Mouse (Mus musculus) cerebellum, postnatal 25 days (tissue): ENCODE results near the gene Syt7.

Experiments
- DNase-seq, 2 experiments: peaks; one replicate each; pipeline ENCODE4 v3.0.0; 2021; ENCODE audit warnings: mixed read lengths in 2 of 2

The Syt7 gene

DNA sequence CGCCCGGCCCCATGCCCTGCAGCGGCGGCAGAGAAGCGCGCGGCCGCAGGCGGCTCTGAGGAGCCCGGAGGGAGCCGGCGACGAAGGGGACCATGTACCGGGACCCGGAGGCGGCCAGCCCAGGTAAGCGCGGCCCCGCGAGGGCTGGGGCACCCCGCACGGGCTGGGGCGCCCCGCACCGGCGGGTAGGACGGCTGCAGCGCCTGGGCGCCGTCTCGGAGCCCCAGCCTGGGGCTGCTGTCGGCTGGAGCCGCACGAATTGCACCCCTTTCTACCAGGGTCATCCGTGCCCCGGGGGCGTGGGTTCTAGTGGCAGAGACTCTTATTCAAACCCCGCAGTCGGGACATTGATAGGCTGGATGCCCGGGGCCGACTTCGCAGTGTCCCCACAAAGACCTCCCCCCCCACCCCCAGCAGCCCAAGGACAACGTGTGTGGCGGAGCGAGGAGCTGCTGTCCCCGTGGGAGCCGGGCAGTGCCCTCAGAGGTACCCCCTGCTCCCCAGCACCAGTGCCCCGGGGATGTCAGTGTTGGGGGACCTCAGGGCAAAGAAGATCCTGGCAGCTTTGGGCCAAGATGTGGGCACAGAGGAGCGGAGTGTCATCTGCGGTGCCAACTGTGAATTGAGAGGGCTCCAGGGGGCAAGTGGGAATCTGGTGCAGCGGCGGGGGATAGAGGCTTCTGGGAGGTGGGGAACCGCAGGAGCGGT is 655 bp downstream of the Syt7 start:
- no peak for DNase-seq

DNA sequence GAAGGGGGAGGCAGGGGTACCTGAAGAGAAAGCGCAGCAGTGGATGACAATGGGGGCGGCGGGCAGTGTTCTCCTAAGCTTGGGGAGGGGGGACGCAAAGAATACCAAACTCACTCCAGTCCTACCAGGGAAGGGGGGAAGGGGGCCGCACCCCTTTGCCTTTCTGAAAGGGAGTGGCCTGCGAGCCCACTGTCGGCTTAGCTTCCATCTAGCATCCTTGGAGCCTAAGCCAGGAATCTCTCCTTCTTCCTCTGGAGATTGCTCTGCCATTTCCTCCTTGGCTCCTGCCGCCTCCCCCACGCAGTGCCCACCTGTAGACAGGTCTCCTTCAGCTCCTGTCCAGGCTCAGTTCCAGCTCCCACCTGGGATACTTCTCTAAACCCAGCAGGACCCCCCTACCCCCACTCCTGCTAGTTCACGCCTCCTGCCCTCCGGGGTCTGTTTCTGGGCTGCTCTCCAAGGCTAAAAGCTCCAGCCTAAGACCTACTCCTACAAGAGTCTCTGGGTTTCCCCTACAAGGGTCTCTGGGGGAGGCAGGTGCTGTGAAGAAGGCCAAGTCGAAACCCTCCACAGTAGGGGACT is 1.3 kb downstream of the Syt7 start:
- DNase-seq, result peak; percentile 52 to 71

DNA sequence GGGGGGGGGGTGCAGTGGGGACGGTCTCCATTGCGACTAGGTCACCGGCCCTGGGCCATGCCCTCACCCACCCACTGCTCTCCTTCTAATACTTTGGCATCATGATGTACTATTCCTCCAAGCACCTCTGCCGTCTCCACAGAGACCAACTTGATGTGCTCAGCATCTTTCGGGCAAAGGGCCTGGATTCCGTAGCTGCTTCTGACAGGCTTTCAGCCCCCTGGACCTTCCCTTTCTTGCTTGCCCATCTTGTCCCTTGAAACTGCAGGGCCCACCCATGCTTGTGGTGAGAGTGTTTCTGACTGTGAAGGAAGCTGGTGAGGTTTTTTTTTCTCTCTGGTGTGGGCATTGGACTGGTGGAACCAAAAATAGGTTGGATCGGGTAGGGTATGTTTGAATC is 2.1 kb downstream of the Syt7 start:
- peak; percentile 17 to 26 for DNase-seq

DNA sequence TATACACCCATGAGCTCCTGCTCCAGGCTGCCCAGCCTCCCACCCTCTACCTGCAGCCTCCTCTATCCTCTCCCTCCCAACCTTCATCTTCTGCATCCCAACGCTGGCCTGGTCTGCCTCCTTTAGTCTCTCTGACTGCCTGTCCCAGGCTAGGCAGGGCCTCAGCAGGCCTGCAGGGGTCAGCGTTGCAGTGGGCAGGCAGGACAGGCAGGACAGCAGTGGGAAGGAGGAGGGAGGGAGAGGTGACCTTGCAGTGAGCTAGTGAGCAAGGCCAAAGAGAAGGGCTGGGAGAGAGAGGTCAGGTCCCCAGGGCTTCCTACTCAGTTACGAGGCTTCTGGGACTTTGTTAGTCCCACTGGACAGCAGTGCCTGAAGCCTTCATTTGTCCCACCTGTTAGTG is 3.1 kb downstream of the Syt7 start:
- DNase-seq, result peak; percentile 70 to 82

DNA sequence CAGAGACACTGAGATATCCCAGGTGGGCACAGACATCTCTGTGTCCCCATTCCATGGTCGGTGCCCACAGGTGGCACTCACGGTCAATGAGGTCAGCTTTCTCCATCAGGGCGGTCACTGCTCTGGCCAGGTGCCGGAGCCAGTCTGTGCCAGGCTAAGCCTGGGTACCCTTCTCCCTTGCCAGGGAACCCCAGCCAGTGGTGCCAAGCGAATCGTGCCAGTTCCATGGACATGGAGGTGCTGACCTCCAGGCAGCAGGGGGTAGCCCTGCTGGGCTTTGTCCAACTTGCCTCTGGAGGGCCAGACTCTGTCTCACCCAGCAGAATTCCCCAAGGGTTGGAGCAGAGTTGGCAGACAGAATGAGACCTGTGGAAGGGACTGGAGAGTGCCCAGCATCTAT is 4.6 kb downstream of the Syt7 start:
- peak; percentile 58 to 68 for DNase-seq

DNA sequence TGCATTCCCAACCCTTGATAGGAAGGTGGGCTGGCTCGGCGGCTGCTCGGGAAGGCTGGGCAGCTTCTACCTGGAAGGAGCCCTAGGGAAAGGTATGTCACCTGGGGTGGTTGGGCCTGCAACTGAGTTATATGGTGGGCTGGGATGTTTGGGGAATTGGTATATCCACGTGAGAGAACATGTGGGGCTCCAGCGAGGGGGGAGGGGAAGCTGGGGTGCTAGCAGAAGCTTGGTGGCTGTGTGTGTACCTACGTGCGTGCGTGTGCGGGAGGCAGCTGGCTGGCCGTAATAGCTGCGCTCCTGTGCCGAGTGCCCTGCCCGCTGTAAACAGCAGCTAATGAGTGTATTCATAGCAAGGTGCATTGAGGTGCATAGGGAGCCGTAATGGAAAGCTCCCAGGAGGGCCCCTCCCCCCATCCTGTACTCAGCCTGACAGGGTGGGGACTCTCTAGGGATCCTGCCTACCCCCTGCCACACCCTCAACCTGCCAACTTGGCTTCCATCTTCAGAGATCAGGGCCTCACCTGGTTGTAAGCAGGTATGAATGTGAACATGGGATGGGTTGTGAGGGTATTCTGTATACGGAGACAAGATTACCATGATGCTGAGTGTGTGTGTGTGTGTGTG is 5.1 kb downstream of the Syt7 start:
- peak in 1 of 2 experiments; percentile 44 for DNase-seq

DNA sequence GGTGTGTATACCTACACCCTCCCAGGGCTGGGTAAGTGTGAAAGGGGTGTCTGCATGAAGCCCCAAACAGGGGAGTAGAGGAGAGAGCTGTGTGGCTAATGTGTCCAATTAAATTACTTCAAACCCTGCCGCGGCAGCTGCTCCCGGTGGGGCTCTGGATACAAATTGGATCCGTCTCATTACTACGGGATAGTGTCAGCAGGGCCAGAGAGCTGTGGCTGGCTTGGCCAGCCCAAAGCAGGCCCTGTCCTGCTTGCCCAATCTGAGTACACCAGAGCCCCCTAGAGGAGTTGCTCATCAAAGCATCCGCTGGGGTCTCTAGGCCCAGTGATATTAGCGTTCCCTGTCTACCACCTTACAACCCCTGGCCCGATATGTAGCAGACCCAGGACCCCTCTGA is 6.3 kb downstream of the Syt7 start:
- peak; percentile 64 to 69 for DNase-seq

DNA sequence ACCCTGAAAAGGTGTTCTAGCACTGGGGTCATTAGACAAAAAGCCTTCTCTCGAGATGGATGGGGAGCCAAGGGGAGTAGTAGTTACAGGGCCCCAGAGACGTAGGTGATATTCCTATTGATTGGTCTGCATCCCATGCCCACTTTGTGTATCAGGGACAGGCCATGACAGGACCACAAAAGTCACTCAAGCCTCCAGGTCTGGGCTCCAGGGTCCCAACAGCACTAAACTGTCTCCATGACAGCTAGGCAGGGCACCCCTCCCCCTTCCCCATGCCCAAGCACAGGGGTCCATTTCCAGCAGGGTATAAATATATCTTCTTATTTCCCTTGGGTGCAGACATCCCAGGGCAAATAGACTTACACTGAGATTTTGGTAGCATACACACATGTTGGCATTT is 8.1 kb downstream of the Syt7 start:
- DNase-seq, result peak in 1 of 2 experiments; percentile 20

DNA sequence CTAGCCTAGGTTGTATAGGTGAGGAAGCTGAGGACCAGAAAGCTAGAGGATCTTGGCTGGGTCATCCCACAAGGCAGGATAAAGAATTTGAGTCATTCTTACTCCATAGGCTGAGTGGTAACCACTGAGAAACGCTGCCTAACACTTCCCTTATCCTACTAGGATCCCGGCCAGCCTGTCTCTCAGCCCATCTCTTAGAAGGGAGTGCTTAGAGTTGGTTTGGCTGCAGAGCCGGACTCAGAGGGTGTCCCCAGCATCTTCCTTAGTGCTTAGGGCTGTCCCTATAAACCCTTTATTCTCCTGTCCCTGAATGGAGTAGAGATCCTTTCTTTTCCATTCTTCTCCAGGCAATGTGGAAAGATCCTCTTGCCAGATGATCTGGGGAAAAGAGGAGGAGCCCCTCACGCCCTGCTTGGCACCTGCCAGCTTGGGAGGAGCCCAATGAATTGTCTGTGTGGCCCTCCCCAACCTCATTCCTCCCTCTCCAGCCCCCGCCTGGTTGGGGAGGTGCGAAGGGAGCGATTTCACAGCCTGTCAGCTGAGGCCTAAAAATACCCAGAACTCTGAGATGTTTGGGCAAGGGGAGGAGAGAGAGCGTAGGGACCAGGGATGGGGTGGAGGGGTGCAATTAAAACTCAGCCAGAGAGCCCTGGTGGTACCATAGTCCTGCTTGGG is 8.7 kb downstream of the Syt7 start:
- peak; percentile 58 to 73 for DNase-seq

DNA sequence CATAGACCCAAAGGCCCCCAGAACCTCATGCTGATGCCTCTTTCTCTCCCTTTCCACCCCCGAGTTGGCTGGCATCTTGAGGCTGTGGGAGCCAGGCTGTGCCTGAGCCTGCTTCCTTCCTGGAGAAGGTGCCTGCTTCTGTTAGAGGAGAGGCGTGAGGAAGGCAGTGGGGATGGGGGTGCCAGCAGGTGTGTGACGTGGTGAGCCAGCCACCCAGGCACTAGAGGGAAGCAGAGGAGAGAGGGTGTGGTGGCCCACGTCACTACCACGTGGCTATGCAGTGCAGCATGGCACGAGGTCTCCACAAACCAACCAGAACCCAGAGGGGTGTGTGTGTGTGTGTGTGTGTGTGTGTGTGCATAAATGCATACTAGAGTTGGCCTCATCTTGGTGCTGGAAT is 9.4 kb downstream of the Syt7 start:
- peak; percentile 43 to 59 for DNase-seq

DNA sequence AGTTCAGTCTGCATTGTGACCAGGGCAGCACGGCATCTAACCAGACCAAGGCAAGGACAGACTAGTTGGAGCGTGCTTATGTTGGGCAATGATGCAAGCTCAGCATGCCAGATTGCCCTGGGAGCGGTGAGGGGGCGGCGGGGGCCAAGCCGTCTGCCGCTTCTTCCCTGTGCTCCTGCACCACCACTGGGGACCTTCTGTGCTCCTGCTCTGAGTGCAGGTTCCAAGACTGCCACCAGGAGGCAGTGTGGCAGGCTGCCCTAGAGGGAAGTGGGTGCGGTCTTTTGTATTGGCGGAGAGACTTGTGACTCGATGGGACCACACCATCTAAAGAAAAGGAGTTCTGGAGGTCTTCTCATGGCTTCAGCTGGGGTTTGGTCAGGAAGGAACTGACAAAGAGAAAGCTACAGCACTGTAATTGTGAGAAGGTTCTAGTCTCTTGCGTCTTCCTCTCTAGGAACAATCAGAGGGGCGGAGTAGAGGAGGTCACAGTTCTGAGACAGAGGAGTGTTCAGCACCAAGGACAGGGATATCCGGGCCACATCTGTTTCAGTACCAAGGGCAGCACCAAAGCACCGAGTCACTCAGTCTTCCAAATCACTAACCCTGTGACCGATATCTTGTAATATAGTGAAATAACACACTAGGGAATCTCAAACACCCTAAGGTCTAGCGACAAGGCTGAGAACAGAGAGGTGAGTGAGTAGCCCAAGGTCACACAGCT is 14.0 kb downstream of the Syt7 start:
- peak; percentile 85 to 87 for DNase-seq

DNA sequence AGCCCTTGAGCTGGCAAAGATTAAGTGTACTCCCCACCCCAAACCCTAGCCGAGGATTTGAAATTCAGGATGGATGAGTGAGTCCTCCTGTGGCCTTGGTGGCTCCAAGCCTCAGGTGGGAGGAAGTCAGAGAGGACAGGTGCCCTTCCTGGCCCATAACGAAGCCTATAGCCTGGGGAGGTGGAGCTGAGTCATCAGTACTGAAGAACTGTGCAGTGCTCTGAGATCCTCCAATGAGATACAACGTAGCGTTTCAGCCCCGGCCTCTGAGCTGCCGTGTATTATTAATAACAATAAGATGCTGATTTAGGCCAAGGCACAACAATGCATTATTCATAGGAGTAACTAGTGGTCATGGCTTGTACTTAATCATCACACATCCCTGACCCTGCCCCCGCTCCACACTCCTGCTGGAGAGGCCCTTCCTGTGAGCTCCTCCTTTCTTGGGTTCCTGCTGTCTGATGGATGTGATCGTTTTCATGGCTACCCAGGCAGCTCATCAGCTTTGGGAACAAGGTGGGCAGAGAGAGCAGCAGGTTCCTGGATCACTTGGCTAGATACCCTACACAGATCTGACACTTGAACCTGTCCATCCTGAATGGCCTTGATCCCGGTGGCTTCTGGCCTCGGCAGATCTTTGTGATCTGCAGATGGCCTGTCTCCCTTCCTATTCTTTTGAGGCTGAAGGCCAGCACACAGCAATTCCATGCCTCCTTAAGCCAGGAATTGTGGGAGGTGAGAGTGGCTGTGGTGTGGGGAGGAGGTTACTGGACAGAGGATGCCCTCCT is 14.9 kb downstream of the Syt7 start:
- DNase-seq, result peak; percentile 40 to 58

DNA sequence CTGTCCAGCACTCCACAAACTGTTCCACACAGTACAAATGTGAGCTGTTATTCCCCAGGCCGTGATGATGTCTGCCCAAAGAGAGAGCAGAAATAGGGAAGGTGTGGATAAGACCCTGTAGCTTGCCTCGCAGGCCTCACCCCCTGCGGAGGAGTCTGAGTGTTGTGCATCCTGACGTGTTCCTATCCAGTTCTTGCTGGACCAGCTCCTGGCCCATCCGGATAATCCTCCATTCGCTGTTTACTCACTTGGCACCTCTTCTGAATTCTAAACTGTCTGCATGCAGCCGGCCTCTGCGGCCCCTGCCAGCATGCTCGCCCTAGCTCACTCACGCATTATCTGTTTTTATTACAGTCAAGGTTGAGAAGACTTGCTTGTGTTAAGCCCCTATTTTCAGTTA is 15.5 kb downstream of the Syt7 start:
- peak; percentile 59 to 63 for DNase-seq

DNA sequence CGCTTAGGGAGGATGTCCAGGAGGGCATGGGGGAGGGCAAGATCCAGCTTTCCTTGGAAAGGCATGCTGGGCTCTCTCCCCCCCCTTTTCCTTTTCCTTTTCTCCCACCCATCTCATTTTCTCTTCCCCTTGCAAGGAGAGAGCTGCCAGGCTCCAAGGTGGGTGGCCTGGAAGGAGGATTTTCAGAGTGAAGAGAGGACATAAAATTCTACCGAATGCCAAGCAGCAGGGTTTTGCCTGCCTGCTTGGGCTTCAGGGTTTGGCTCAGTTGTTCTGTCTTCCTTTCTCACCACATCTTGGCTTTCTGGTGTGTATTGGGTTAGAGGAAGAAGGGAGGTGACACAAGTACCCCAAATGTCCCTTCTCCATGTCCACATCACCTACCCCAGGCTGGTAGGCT is 16.0 kb downstream of the Syt7 start:
- DNase-seq, result peak in 1 of 2 experiments; percentile 20

DNA sequence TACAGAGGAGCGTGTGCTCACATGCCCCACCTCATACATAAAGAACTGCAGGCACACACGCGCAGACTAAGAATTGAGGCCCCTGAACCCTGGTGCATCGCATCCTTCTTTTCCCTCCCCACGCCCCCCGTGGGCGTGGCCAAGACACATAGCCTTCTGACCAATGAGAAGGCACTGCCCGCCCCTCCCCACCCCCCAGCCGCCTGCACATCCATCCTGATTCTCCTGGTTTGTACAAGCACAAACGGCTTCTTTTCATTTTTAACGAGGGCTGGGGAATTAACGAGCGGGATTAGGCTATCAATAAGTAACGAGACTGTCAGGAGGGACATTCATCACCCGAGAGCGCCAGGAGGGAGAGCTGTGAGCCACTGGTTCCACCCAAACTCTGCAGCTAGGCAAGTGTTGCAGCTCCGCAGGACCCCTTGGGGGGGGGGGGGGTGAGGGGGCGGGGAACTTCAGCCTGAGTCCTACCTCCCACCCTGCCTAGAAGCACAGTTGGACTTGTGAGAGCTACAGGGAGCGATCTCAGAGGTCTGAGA is 24.9 kb downstream of the Syt7 start:
- DNase-seq, result no peak

DNA sequence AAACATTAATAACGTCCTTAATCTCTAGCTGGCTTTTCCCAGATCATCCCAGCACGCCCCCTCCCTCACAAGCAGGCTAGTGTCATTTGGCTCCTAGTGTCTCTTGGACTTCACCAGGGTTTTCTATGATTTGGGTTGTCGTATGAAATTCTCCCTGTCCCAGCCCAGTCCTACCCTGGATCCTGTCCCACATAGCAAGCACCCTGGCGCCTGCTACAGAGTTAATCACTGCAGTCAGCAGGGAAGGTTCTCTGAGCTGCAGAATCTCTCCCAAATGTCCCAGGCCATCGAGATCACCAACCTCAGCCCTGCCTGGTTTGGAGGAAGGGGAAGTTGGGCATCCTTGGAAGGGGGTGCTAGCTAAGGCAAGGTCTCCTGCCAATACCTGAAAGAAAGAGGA is 26.6 kb downstream of the Syt7 start:
- DNase-seq, result peak in 1 of 2 experiments; percentile 53

DNA sequence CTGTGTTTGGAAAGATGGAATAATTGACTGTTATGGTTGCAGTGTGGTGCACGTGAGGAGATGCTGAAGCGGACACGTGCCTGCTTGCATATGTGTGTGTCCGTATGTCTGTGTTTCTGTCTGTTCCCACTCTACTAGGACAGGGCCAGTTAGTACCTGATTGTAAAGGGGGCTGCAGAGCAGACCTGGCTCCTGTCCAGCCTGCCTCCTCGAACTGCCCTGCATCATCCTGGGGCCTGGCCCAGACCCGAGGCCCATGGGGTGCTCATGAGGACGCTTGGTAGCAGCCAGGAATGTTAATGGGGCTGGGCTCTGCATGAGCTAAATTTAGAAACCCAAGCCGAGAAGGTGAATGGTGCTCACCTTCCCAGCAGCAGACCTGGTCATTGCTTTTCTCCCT is 28.0 kb downstream of the Syt7 start:
- DNase-seq, result peak; percentile 83 to 84

DNA sequence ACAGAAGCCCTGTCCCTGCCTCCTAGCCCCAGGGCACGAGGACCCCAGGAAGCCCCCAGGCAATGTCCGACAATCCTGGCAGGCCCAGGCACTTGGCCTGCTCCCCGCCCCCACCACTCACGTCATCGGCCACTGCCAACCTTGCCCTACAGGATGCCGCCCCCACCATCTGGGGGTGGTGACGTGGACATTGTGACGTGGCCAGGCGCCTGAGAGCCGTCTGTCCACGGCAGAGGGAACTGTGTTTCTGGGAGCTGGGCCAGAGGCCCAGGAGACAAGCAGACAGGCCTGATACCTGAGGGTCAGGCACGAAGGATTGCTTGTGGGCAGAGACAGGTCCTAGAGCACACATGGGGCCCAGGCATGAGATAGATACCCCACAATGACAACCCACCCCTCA is 28.5 kb downstream of the Syt7 start:
- peak; percentile 97 to 99 for DNase-seq

DNA sequence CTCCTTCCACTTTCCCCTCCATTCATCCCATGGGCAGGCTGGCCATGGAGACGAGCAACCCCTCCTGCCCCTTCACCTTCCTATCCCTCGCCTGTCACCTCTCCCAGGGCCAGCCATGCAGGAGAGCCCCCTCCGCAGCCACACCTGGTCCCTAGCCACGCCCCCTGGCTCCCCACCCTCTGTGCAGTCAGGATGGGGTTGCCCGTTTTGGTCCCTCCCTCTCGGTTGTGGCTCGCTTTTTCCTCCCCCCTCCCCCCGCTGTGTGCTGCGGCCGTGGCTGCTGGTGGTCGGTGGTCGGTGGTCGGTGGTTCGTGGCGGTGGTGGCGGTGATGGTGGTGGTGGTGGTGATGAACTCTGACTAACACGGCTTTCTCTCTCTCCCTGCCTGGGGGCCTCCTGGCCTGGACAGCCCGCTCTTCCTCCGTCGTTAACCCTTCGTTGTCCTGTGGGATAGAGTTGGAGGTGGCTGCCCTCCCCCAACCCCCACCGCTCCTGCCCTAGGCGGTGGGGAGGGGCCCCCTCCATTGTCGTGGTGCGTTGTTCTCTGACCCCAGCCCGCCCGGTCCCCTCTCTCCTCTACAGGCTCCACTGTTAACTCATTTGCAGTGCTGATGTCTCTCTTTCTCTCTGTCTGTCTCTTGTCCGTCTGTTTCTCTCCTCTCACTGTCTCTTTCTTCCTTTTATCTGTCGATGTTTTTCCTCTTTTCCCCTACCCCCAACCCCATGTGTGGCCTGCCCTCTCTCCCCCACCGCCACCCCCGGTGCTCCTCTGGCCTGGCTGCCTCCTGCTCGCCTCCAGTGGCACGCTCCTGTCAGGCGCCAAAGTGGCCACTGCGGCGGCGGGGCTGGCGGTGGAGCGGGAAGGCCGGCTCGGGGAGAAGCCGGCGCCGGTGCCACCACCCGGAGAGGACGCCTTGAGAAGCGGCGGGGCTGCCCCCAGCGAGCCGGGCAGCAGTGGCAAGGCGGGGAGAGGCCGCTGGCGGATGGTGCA is 33.4 kb downstream of the Syt7 start:
- DNase-seq, result no peak

DNA sequence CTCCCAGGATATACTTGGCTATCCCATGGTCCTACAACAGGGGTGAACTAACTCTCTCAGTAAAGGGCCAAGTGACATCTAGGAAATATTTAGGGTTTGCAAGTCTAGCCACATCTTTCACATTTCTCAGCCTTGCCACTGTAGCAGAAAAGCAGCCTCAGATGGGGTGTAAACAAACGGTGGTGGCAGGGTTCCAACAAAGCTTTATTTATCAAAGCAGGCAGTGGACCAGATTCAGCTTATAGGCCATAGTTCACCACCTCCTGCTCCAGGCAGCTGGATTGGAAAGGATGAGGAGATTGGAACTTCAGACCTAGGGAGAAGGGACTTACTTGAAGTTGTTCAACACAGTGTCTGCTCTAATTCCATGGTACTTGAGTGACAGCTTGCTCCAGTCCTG is 35.9 kb downstream of the Syt7 start:
- DNase-seq, result peak in 1 of 2 experiments; percentile 15
